Mouse (Mus musculus) lung, embryonic 15.5 days (tissue): ENCODE measurements around the gene Hadhb. TPM values are rescaled to one million over a fixed set of nuclear protein-coding genes. Genes with fewer than 3 reads are reported as not detected.

Source experiments
- ATAC-seq: fragments of 200-750 bp; cut with Nextera tagmentation; 2 replicates; pipeline ENCODE4 v1.8.0; 2017; ENCODE audit warnings: moderate number of reproducible peaks, borderline replicate concordance; ENCODE audit not compliant: low FRiP score, low TSS enrichment; ENCODE audit errors: extremely low read depth
- H3K27ac ChIP-seq: fragments of 300-500 bp; sonication (generic); 2 replicates; pipeline ENCODE4 v1.5.1; 2015; ENCODE audit warnings: moderate library complexity, mild to moderate bottlenecking, inconsistent platforms
- H3K27me3 ChIP-seq: fragments of 300-500 bp; sonication (generic); 2 replicates; pipeline ENCODE4 v1.6.1; 2015; ENCODE audit warnings: inconsistent platforms
- H3K36me3 ChIP-seq: fragments of 300-500 bp; sonication (generic); 2 replicates; pipeline ENCODE4 v1.6.1; 2015; ENCODE audit warnings: inconsistent platforms
- H3K4me1 ChIP-seq: fragments of 300-500 bp; sonication (generic); 2 replicates; pipeline ENCODE4 v1.6.1; 2015; ENCODE audit warnings: inconsistent platforms
- H3K4me2 ChIP-seq: fragments of 300-500 bp; sonication (generic); 2 replicates; pipeline ENCODE4 v1.6.1; 2015; ENCODE audit warnings: inconsistent platforms, mild to moderate bottlenecking, moderate library complexity
- H3K4me3 ChIP-seq: fragments of 300-500 bp; sonication (generic); 2 replicates; pipeline ENCODE4 v1.5.1; 2015; ENCODE audit warnings: mild to moderate bottlenecking, inconsistent platforms
- H3K9ac ChIP-seq: fragments of 300-500 bp; sonication (generic); 2 replicates; pipeline ENCODE4 v1.6.1; 2015; ENCODE audit warnings: inconsistent platforms
- H3K9me3 ChIP-seq: fragments of 300-500 bp; sonication (generic); 2 replicates; pipeline ENCODE4 v1.6.1; 2016; ENCODE audit warnings: inconsistent platforms
- WGBS: fragments of 180-500 bp; shearing (Covaris S2); methylation state at CpG from one replicate; pipeline ENCODE4 v1.1.7; 2015; 5-methylcytosine and 5-hydroxymethylcytosine counted together
- microRNA counts: library from miRNA; unstranded; fragments of <30 nt; microRNA quantifications from one replicate; lab custom pipeline; 2016
- microRNA-seq: library from miRNA; unstranded; fragments of <30 nt; microRNA quantifications from one replicate; pipeline ENCODE4, GENCODE M21; 2016
- polyA plus RNA-seq: library from polyadenylated mRNA; unstranded; fragments of >200 nt; fragmentation: Nextera tagmentation; extraction: Ambion mirVana; gene quantifications from 2 replicates; pipeline ENCODE4 v1.2.1, GENCODE M21; 2015

Hadhb gene
- polyA plus RNA-seq, 1 experiment from 2014 or later: 138 TPM

GRCm38 (mm10) chr5:30220666-30221065 is 65.6 kb downstream of the Hadhb start:
- Histone ChIP-seq H3K4me3 (no peak overlapping the region), H3K4me1 (no peaks in the 10 kb centered on the region), H3K4me2 (no peak overlapping the region), H3K27ac (no peak overlapping the region), H3K9ac (no peak overlapping the region), H3K27me3 (no peaks in the 10 kb centered on the region), H3K36me3 (peaks cover 3% of the 10 kb centered on the region; the same call in 1 of the 2 replicates), H3K9me3 (no peaks in the 10 kb centered on the region)
- ATAC-seq: no peak
- WGBS: 83% methylated on average over 8 of the region's 8 CpGs

GRCm38 (mm10) chr5:30222681-30223080 is 67.6 kb downstream of the Hadhb start:
- H3K36me3 ChIP-seq: peaks cover 3% of the 10 kb centered on the region; the same call in 1 of the 2 replicates
- H3K9me3 ChIP-seq: no peaks in the 10 kb centered on the region
- no peak overlapping the region for H3K27ac ChIP-seq
- no peaks in the 10 kb centered on the region for H3K4me1 ChIP-seq
- ATAC-seq: no peak
- no peak overlapping the region for H3K4me3 ChIP-seq
- 96% methylated on average over 8 of the region's 8 CpGs for WGBS
- no peak overlapping the region for H3K4me2 ChIP-seq
- no peaks in the 10 kb centered on the region for H3K27me3 ChIP-seq
- H3K9ac ChIP-seq: no peak overlapping the region

GRCm38 (mm10) chr5:30230901-30231300 is 75.9 kb downstream of the Hadhb start:
- Histone ChIP-seq H3K4me2 (no peak overlapping the region), H3K27me3 (no peaks in the 10 kb centered on the region), H3K4me3 (no peak overlapping the region), H3K9me3 (no peaks in the 10 kb centered on the region; the same call in 1 of the 2 replicates), H3K4me1 (peaks cover 21% of the 10 kb centered on the region), H3K27ac (no peak overlapping the region), H3K9ac (no peak overlapping the region), H3K36me3 (peaks cover 5% of the 10 kb centered on the region; the same call in 1 of the 2 replicates)
- WGBS: 76% methylated on average over 4 of the region's 4 CpGs
- ATAC-seq: no peak

- H3K4me3 ChIP-seq: peak overlapping the region; percentile 61
- H3K9ac ChIP-seq: peak overlapping the region; percentile 53
- 42% methylated on average over 16 of the region's 16 CpGs for WGBS
- no peaks in the 10 kb centered on the region; the same call in 1 of the 2 replicates for H3K9me3 ChIP-seq
- H3K36me3 ChIP-seq: peaks cover 5% of the 10 kb centered on the region; the same call in 1 of the 2 replicates
- H3K27ac ChIP-seq: peak overlapping the region; percentile 37; the same call in 1 of the 2 replicates
- H3K4me1 ChIP-seq: peaks cover 21% of the 10 kb centered on the region
- no peak for ATAC-seq
- H3K27me3 ChIP-seq: no peaks in the 10 kb centered on the region
- H3K4me2 ChIP-seq: peak overlapping the region; percentile 61
Measured at GRCm38 (mm10) chr5:30231891-30232270, 76.8 kb downstream of the Hadhb start.

- Histone ChIP-seq H3K4me3 (peak within 1 kb of the TSS; percentile 61), H3K36me3 (peaks cover 5% of the 10 kb centered on the region; the same call in 1 of the 2 replicates), H3K9ac (peak within 1 kb of the TSS; percentile 54), H3K9me3 (no peaks in the 10 kb centered on the region; the same call in 1 of the 2 replicates), H3K4me2 (peak within 1 kb of the TSS; percentile 61), H3K4me1 (peaks cover 21% of the 10 kb centered on the region), H3K27ac (peak within 1 kb of the TSS; percentile 79), H3K27me3 (no peaks in the 10 kb centered on the region)
- 2% methylated on average over 71 of the region's 71 CpGs for WGBS
- ATAC-seq: peak; percentile 100
Measured at GRCm38 (mm10) chr5:30232271-30232971, 77.4 kb downstream of the Hadhb start, which contains the start of gene Selenoi. Gene Selenoi (plus strand): TSS chr5:30232581.

- no peaks in the 10 kb centered on the region for H3K27me3 ChIP-seq
- H3K9me3 ChIP-seq: no peaks in the 10 kb centered on the region; the same call in 1 of the 2 replicates
- peak overlapping the region; percentile 54 for H3K9ac ChIP-seq
- WGBS: 4% methylated on average over 15 of the region's 15 CpGs
- peak overlapping the region; percentile 79 for H3K27ac ChIP-seq
- H3K36me3 ChIP-seq: peaks cover 5% of the 10 kb centered on the region; the same call in 1 of the 2 replicates
- ATAC-seq: no peak
- H3K4me1 ChIP-seq: peaks cover 21% of the 10 kb centered on the region
- peak overlapping the region; percentile 61 for H3K4me2 ChIP-seq
- peak overlapping the region; percentile 61 for H3K4me3 ChIP-seq
Measured at GRCm38 (mm10) chr5:30233042-30233441, 78.0 kb downstream of the Hadhb start.

- Histone ChIP-seq H3K9me3 (no peaks in the 10 kb centered on the region; the same call in 1 of the 2 replicates), H3K27ac (no peak overlapping the region), H3K36me3 (peaks cover 5% of the 10 kb centered on the region; the same call in 1 of the 2 replicates), H3K27me3 (no peaks in the 10 kb centered on the region), H3K4me2 (peak overlapping the region; percentile 61), H3K9ac (no peak overlapping the region), H3K4me3 (peak overlapping the region; percentile 61), H3K4me1 (peaks cover 21% of the 10 kb centered on the region)
- ATAC-seq: no peak
- 21% methylated on average over 8 of the region's 8 CpGs for WGBS
Measured at GRCm38 (mm10) chr5:30233979-30234378, 78.9 kb downstream of the Hadhb start.

MicroRNAs encoded within 50 kb of the gene (microRNA counts, 519-probe panel; counts per million panel counts)
- microRNA mmu-miR-1960 (lab: Ali Mortazavi, UCI): 2,084 counts per million, percentile 21 among the panel's probes with 10 or more counts

Small RNAs within 50 kb of the gene (microRNA-seq; reads per million reads assigned to microRNA genes)
- 2.6 reads per million, percentile 9 among the genes with 10 or more reads in this experiment for gene Mir1960

Other genes with a start within 250 kb of the Hadhb start
- 0.20 and 0.24 TPM in 2 replicates for gene Il6, start 142.1 kb upstream of the Hadhb start, polyA plus RNA-seq
- 325 and 342 TPM in 2 replicates for gene Tyms, start 81.6 kb upstream of the Hadhb start, polyA plus RNA-seq
- 0.22 and 0.25 TPM in 2 replicates for gene Garem2, start 50.1 kb upstream of the Hadhb start, polyA plus RNA-seq
- not detected in 2 replicates for gene 3110082J24Rik, start 49.2 kb upstream of the Hadhb start, polyA plus RNA-seq
- gene Hadha, start 86 bp upstream of the Hadhb start, polyA plus RNA-seq: 143 TPM in 2 replicates
- 0.22 TPM in 1 of 2 replicates, not detected in the other for gene Adgrf3, start 50.5 kb downstream of the Hadhb start, polyA plus RNA-seq
- 17.0 and 18.1 TPM in 2 replicates for gene Selenoi, start 77.3 kb downstream of the Hadhb start, polyA plus RNA-seq
- gene Drc1, start 126.1 kb downstream of the Hadhb start, polyA plus RNA-seq: 2.7 and 2.8 TPM in 2 replicates